Mouse (Mus musculus) kidney, embryonic 15.5 days (tissue): ENCODE measurements around the gene Pls3. TPM values are rescaled to one million over a fixed set of nuclear protein-coding genes. Genes with fewer than 3 reads are reported as not detected.
A peak's percentile ranks its signal among the peaks of the same experiment; 100 is the strongest.
"Not testable (repeated sequence)": the region's sequence is repeated elsewhere in the genome, so short reads cannot be mapped to it uniquely, and the experiment has no call there.

Experiments used
- ATAC-seq: fragments of 200-750 bp; cut with Nextera tagmentation; replicated peaks from 2 replicates; pipeline ENCODE4 v1.8.0; 2017; ENCODE audit warnings: moderate TSS enrichment; ENCODE audit not compliant: low FRiP score
- H3K27ac ChIP-seq: fragments of 300-500 bp; sonication (generic); 2 replicates; pipeline ENCODE4 v1.5.1; 2015; ENCODE audit warnings: mild to moderate bottlenecking, inconsistent platforms
- H3K27me3 ChIP-seq: fragments of 300-500 bp; sonication (generic); 2 replicates; pipeline ENCODE4 v1.6.1; 2015; ENCODE audit warnings: inconsistent platforms
- H3K36me3 ChIP-seq: fragments of 300-500 bp; sonication (generic); 2 replicates; pipeline ENCODE4 v1.6.1; 2015; ENCODE audit warnings: inconsistent platforms
- H3K4me1 ChIP-seq: fragments of 300-500 bp; sonication (generic); 2 replicates; pipeline ENCODE4 v1.6.1; 2015; ENCODE audit warnings: inconsistent platforms
- H3K4me2 ChIP-seq: fragments of 300-500 bp; sonication (generic); 2 replicates; pipeline ENCODE4 v1.6.1; 2015; ENCODE audit warnings: moderate library complexity, mild to moderate bottlenecking, inconsistent platforms
- H3K4me3 ChIP-seq: fragments of 300-500 bp; sonication (generic); replicated peaks from 2 replicates; pipeline ENCODE4 v1.5.1; 2015; ENCODE audit warnings: mild to moderate bottlenecking, inconsistent platforms
- H3K9ac ChIP-seq: fragments of 300-500 bp; sonication (generic); 2 replicates; pipeline ENCODE4 v1.6.1; 2015; ENCODE audit warnings: mild to moderate bottlenecking, inconsistent platforms
- H3K9me3 ChIP-seq: fragments of 300-500 bp; sonication (generic); replicated peaks from 2 replicates; pipeline ENCODE4 v1.6.1; 2016; ENCODE audit warnings: inconsistent platforms
- WGBS: fragments of 180-500 bp; shearing (Covaris S2); methylation state at CpG from one replicate; pipeline ENCODE4 v1.1.7; 2015; ENCODE audit warnings: mixed read lengths; 5-methylcytosine and 5-hydroxymethylcytosine counted together
- polyA plus RNA-seq: library from polyadenylated mRNA; unstranded; fragments of >200 nt; fragmentation: Nextera tagmentation; extraction: Ambion mirVana; gene quantifications from 2 replicates; pipeline ENCODE4 v1.2.1, GENCODE M21; 2015

Pls3 gene
- polyA plus RNA-seq, 1 experiment from 2014 or later: 122 TPM

- H3K4me2 ChIP-seq: peak overlapping the region; percentile 57
- H3K4me3 ChIP-seq: peak overlapping the region; percentile 56
- H3K4me1 ChIP-seq: no peaks in the 10 kb centered on the region
- peak overlapping the region; percentile 56 for H3K9ac ChIP-seq
- ATAC-seq: peak; percentile 97
- WGBS: 18% methylated on average over 19 of the region's 19 CpGs
- 0 out of 2 replicates have a peak, but pooled peaks cover 2% of the 10 kb centered on the region for H3K27me3 ChIP-seq
- no peaks in the 10 kb centered on the region for H3K9me3 ChIP-seq
- H3K27ac ChIP-seq: peak overlapping the region; percentile 94
- H3K36me3 ChIP-seq: no peaks in the 10 kb centered on the region
Observed at GRCm38 (mm10) chrX:75764135-75764793, 110.7 kb downstream of the Pls3 start.

GRCm38 (mm10) chrX:75759461-75759860 is 115.5 kb downstream of the Pls3 start:
- not testable (repeated sequence) for H3K4me1 ChIP-seq, H3K27ac ChIP-seq, H3K9me3 ChIP-seq, H3K4me2 ChIP-seq, H3K4me3 ChIP-seq, H3K9ac ChIP-seq, ATAC-seq, H3K27me3 ChIP-seq, H3K36me3 ChIP-seq
- 90% methylated on average over 2 of the region's 2 CpGs for WGBS

GRCm38 (mm10) chrX:75759036-75759435 is 115.9 kb downstream of the Pls3 start:
- H3K27me3 ChIP-seq, H3K36me3 ChIP-seq, ATAC-seq, H3K4me1 ChIP-seq, H3K4me2 ChIP-seq, H3K4me3 ChIP-seq, H3K9me3 ChIP-seq, H3K27ac ChIP-seq, H3K9ac ChIP-seq: not testable (repeated sequence)
- 63% methylated on average over 12 of the region's 12 CpGs for WGBS

GRCm38 (mm10) chrX:75757966-75758365 is 117.0 kb downstream of the Pls3 start:
- not testable (repeated sequence) for H3K27ac ChIP-seq, H3K4me3 ChIP-seq, ATAC-seq, H3K27me3 ChIP-seq, H3K4me1 ChIP-seq, H3K9ac ChIP-seq, H3K9me3 ChIP-seq, H3K36me3 ChIP-seq, H3K4me2 ChIP-seq
- 75% methylated on average over 14 of the region's 14 CpGs for WGBS

GRCm38 (mm10) chrX:75754531-75754930 is 120.5 kb downstream of the Pls3 start:
- not testable (repeated sequence) for H3K4me3 ChIP-seq, H3K4me2 ChIP-seq, H3K4me1 ChIP-seq, H3K9ac ChIP-seq, H3K27me3 ChIP-seq, ATAC-seq, H3K36me3 ChIP-seq, H3K27ac ChIP-seq, H3K9me3 ChIP-seq

GRCm38 (mm10) chrX:75750126-75750725 is 124.8 kb downstream of the Pls3 start:
- not testable (repeated sequence) for H3K27me3 ChIP-seq, H3K4me1 ChIP-seq, H3K4me2 ChIP-seq, H3K27ac ChIP-seq, ATAC-seq, H3K9me3 ChIP-seq, H3K36me3 ChIP-seq, H3K4me3 ChIP-seq, H3K9ac ChIP-seq
- WGBS: 61% methylated on average over 9 of the region's 12 CpGs

- H3K4me3 ChIP-seq, H3K27me3 ChIP-seq, H3K9ac ChIP-seq, H3K4me2 ChIP-seq, H3K4me1 ChIP-seq, ATAC-seq, H3K27ac ChIP-seq, H3K36me3 ChIP-seq, H3K9me3 ChIP-seq: not testable (repeated sequence)
- WGBS: 71% methylated on average over 10 of the region's 10 CpGs
Observed at GRCm38 (mm10) chrX:75749312-75749711, 125.7 kb downstream of the Pls3 start.

GRCm38 (mm10) chrX:75744466-75744865 is 130.5 kb downstream of the Pls3 start:
- H3K36me3 ChIP-seq, H3K27me3 ChIP-seq, H3K4me1 ChIP-seq, H3K4me3 ChIP-seq, ATAC-seq, H3K9me3 ChIP-seq, H3K4me2 ChIP-seq, H3K9ac ChIP-seq, H3K27ac ChIP-seq: not testable (repeated sequence)
- WGBS: 56% methylated on average over 14 of the region's 14 CpGs

GRCm38 (mm10) chrX:75739464-75739863 is 135.5 kb downstream of the Pls3 start:
- not testable (repeated sequence) for H3K27me3 ChIP-seq, H3K9me3 ChIP-seq, H3K4me1 ChIP-seq, H3K4me3 ChIP-seq, H3K9ac ChIP-seq, H3K4me2 ChIP-seq, H3K36me3 ChIP-seq, H3K27ac ChIP-seq, ATAC-seq
- WGBS: 74% methylated on average over 4 of the region's 8 CpGs
